Mouse (Mus musculus): ENCODE results near the gene Itm2b. TPM values are rescaled to one million over a fixed set of nuclear protein-coding genes. Genes with fewer than 3 reads are reported as not detected.

The Itm2b gene
- polyA plus RNA-seq, 1 experiment from 2014 or later: 1,174 TPM

GRCm38 (mm10) chr14:73394263-73395006 lies 9.3 kb upstream of the Itm2b start:
- Histone ChIP-seq H3K4me1 (peaks cover 2% of the 10 kb centered on the region; the same call in 1 of the 2 replicates), H3K27me3 (no peaks in the 10 kb centered on the region), H3K27ac (replicated peaks) (no peak overlapping the region), H3K36me3 (no peaks in the 10 kb centered on the region), H3K4me2 (replicated peaks) (no peak overlapping the region), H3K9ac (no peak overlapping the region), H3K9me3 (replicated peaks) (no peaks in the 10 kb centered on the region), H3K4me3 (replicated peaks) (no peak overlapping the region)
- no peak for ATAC-seq (ENCODE audit: insufficient number of reproducible peaks, low FRiP score, low TSS enrichment, low read depth)
- WGBS: 63% methylated on average over 5 of the region's 5 CpGs

- no peak for ATAC-seq (ENCODE audit: insufficient number of reproducible peaks, low FRiP score, low TSS enrichment, low read depth)
- H3K4me2 ChIP-seq (replicated peaks): no peak overlapping the region
- WGBS: 74% methylated on average over 1 of the region's 1 CpGs
Observed at GRCm38 (mm10) chr14:73391457-73391856, 6.4 kb upstream of the Itm2b start.

GRCm38 (mm10) chr14:73390196-73390595 lies 5.1 kb upstream of the Itm2b start:
- H3K27me3 ChIP-seq: no peaks in the 10 kb centered on the region
- 88% methylated on average over 2 of the region's 2 CpGs for WGBS
- no peak for ATAC-seq (ENCODE audit: insufficient number of reproducible peaks, low FRiP score, low TSS enrichment, low read depth)

More at GRCm38 (mm10) chr14:73391457-73391856, 6.4 kb upstream of the Itm2b start:
- Histone ChIP-seq H3K9ac (no peak overlapping the region), H3K36me3 (no peaks in the 10 kb centered on the region), H3K27me3 (no peaks in the 10 kb centered on the region), H3K9me3 (replicated peaks) (no peaks in the 10 kb centered on the region), H3K4me3 (replicated peaks) (no peak overlapping the region), H3K27ac (replicated peaks) (no peak overlapping the region), H3K4me1 (peaks cover 11% of the 10 kb centered on the region; the same call in 1 of the 2 replicates)

GRCm38 (mm10) chr14:73389059-73389458 lies 4.0 kb upstream of the Itm2b start:
- no peak overlapping the region for H3K4me2 ChIP-seq (replicated peaks)
- ATAC-seq (ENCODE audit: insufficient number of reproducible peaks, low FRiP score, low TSS enrichment, low read depth): no peak
- H3K9me3 ChIP-seq (replicated peaks): no peaks in the 10 kb centered on the region
- no peaks in the 10 kb centered on the region for H3K27me3 ChIP-seq
- WGBS: 50% methylated on average over 7 of the region's 7 CpGs
- no peaks in the 10 kb centered on the region for H3K36me3 ChIP-seq
- no peak overlapping the region for H3K4me3 ChIP-seq (replicated peaks)
- H3K4me1 ChIP-seq: peaks cover 17% of the 10 kb centered on the region; the same call in 1 of the 2 replicates
- H3K9ac ChIP-seq: no peak overlapping the region
- H3K27ac ChIP-seq (replicated peaks): peak overlapping the region; percentile 80

More at GRCm38 (mm10) chr14:73390196-73390595, 5.1 kb upstream of the Itm2b start:
- Histone ChIP-seq H3K36me3 (no peaks in the 10 kb centered on the region), H3K4me1 (peaks cover 17% of the 10 kb centered on the region; the same call in 1 of the 2 replicates), H3K4me2 (replicated peaks) (no peak overlapping the region), H3K9ac (no peak overlapping the region), H3K4me3 (replicated peaks) (no peak overlapping the region), H3K27ac (replicated peaks) (no peak overlapping the region), H3K9me3 (replicated peaks) (no peaks in the 10 kb centered on the region)

- Histone ChIP-seq H3K4me3 (replicated peaks) (no peak overlapping the region), H3K9me3 (replicated peaks) (no peaks in the 10 kb centered on the region), H3K9ac (no peak overlapping the region), H3K4me2 (replicated peaks) (no peak overlapping the region), H3K4me1 (peaks cover 17% of the 10 kb centered on the region), H3K36me3 (no peaks in the 10 kb centered on the region), H3K27me3 (no peaks in the 10 kb centered on the region), H3K27ac (replicated peaks) (peak overlapping the region; percentile 80)
- ATAC-seq (ENCODE audit: insufficient number of reproducible peaks, low FRiP score, low TSS enrichment, low read depth): no peak
- WGBS: 33% methylated on average over 7 of the region's 7 CpGs
Observed at GRCm38 (mm10) chr14:73388546-73388945, 3.5 kb upstream of the Itm2b start.

DNA sequence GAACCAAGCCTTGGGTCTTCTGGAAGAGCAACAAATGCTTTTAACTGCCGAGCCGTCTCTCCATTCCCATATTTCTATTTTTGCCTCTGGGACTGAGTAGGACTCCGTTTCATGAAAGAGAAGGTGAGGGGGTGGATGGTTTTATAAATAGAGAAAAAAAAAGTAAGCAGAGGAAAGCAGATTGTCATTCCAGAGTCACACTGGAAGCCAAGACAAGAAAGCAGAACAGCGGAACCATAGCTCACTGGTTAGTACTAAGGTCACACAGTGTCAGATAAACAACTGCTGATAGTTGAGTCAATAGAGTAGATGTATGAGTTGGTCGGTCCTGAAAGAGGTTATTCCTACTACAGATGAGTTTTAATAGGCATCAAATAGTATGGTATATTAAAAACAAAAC lies 1.4 kb upstream of the Itm2b start:
- 0 out of 2 replicates have a peak, but pooled peaks cover 4% of the 10 kb centered on the region for H3K36me3 ChIP-seq
- no peaks in the 10 kb centered on the region for H3K9me3 ChIP-seq (replicated peaks)
- H3K4me1 ChIP-seq: peaks cover 37% of the 10 kb centered on the region
- WGBS: 65% methylated on average over 5 of the region's 5 CpGs
- H3K4me3 ChIP-seq (replicated peaks): no peak overlapping the region
- H3K27me3 ChIP-seq: no peaks in the 10 kb centered on the region
- H3K4me2 ChIP-seq (replicated peaks): no peak overlapping the region
- ATAC-seq (ENCODE audit: insufficient number of reproducible peaks, low FRiP score, low TSS enrichment, low read depth): no peak
- no peak overlapping the region for H3K27ac ChIP-seq (replicated peaks)
- H3K9ac ChIP-seq: no peak overlapping the region

DNA sequence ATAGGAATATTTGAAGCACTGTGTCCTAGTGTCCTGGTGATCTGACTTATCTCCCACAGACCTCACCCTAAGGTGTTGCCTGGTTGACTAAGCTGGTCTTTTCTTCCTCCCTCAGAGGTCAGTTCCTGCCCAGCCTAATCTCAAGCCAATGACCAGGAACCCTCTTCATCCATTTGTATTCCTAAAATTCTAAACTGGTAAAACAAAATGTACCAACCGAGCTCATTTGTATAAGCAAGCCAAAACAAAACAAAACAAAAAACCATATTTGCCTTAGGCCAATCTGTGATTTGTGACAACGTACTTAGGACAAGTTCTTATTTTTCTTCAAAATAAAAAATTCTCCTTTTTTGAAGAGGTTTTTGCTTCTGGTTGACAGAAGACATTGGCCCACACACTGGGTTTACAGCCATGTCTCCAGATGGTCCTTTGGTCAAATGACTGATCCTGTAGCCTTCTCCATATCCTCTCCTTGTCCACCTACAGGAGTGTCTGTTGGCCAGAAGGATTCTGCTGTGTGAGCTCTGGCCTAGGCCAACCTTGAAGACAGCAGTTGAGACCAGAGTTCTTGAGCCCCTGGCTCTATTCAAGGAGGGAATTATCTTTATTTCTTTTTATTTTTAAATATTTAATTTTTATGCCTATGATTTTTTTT lies 758 bp upstream of the Itm2b start:
- Histone ChIP-seq H3K27me3 (no peaks in the 10 kb centered on the region), H3K27ac (replicated peaks) (peak overlapping the region; percentile 98), H3K4me1 (peaks cover 38% of the 10 kb centered on the region), H3K4me2 (replicated peaks) (peak overlapping the region; percentile 48), H3K36me3 (0 out of 2 replicates have a peak, but pooled peaks cover 11% of the 10 kb centered on the region), H3K4me3 (replicated peaks) (peak overlapping the region; percentile 99), H3K9ac (no peak overlapping the region), H3K9me3 (replicated peaks) (no peaks in the 10 kb centered on the region)
- no peak for ATAC-seq (ENCODE audit: insufficient number of reproducible peaks, low FRiP score, low TSS enrichment, low read depth)
- 53% methylated on average over 2 of the region's 2 CpGs for WGBS

- H3K4me2 ChIP-seq (replicated peaks): peak overlapping the region; percentile 48
- H3K27ac ChIP-seq (replicated peaks): peak overlapping the region; percentile 98
- H3K4me3 ChIP-seq (replicated peaks): peak overlapping the region; percentile 99
- H3K9me3 ChIP-seq (replicated peaks): no peaks in the 10 kb centered on the region
- H3K4me1 ChIP-seq: peaks cover 38% of the 10 kb centered on the region
- under 1% methylated on average over 13 of the region's 13 CpGs for WGBS
- no peaks in the 10 kb centered on the region for H3K27me3 ChIP-seq
- H3K36me3 ChIP-seq: 0 out of 2 replicates have a peak, but pooled peaks cover 11% of the 10 kb centered on the region
- H3K9ac ChIP-seq: peak overlapping the region; percentile 98
- no peak; the same call in 1 of the 2 replicates for ATAC-seq (ENCODE audit: insufficient number of reproducible peaks, low FRiP score, low TSS enrichment, low read depth)
Observed at GRCm38 (mm10) chr14:73384546-73384912, 560 bp downstream of the Itm2b start.

DNA sequence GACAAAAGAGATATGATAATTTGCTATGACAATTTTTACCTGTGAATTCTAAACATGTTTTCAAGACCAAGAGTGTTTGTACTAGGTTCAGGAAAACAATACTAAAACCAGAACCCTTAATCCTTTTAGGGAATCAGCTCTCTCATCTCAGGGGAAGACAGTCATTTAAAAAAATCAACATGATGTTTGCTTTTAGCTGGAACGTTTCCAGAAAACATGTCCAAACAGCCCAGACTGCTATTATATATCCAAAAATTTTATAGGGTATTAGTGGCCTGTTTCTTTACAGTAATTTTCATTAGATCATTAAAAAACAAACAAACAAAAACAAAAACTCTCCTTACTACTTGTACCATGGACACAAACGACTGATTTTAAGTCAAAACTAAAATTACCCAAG lies 1.3 kb downstream of the Itm2b start:
- H3K4me1 ChIP-seq: peaks cover 32% of the 10 kb centered on the region
- H3K4me3 ChIP-seq (replicated peaks): peak overlapping the region; percentile 99
- peak overlapping the region; percentile 48; the same call in 1 of the 2 replicates for H3K27ac ChIP-seq (replicated peaks)
- H3K9me3 ChIP-seq (replicated peaks): no peaks in the 10 kb centered on the region
- peaks cover 12% of the 10 kb centered on the region for H3K36me3 ChIP-seq
- no peak overlapping the region for H3K9ac ChIP-seq
- peak overlapping the region; percentile 48 for H3K4me2 ChIP-seq (replicated peaks)
- H3K27me3 ChIP-seq: no peaks in the 10 kb centered on the region
- WGBS: 22% methylated on average over 2 of the region's 2 CpGs
- no peak for ATAC-seq (ENCODE audit: insufficient number of reproducible peaks, low FRiP score, low TSS enrichment, low read depth)

DNA sequence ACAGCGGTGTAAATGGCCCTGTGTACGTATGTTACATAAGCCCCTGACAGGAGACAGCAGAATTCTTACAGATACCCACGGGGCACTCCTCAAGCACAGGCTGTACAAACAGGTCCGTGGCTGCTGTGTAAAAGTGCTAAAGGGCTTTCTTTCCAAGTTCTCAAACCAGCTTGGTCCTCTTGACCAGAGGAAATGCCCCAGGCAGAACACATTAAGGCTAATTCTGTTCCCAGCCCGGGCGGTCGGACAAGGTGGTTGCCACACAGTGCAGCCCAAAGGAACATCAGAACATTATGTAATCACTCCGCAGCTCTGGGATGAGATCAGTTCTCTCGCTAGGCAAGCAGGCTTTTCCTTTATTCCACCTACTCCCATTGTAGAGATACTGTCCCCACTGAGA lies 2.4 kb downstream of the Itm2b start:
- WGBS: 19% methylated on average over 9 of the region's 9 CpGs
- Histone ChIP-seq H3K4me3 (replicated peaks) (peak overlapping the region; percentile 99), H3K4me2 (replicated peaks) (peak overlapping the region; percentile 48), H3K36me3 (peaks cover 18% of the 10 kb centered on the region), H3K27ac (replicated peaks) (no peak overlapping the region), H3K27me3 (no peaks in the 10 kb centered on the region), H3K9ac (peak overlapping the region; percentile 35; the same call in 1 of the 2 replicates), H3K4me1 (peaks cover 27% of the 10 kb centered on the region), H3K9me3 (replicated peaks) (no peaks in the 10 kb centered on the region)
- no peak for ATAC-seq (ENCODE audit: insufficient number of reproducible peaks, low FRiP score, low TSS enrichment, low read depth)

GRCm38 (mm10) chr14:73381559-73381958 lies 3.5 kb downstream of the Itm2b start:
- Histone ChIP-seq H3K36me3 (peaks cover 26% of the 10 kb centered on the region), H3K4me3 (replicated peaks) (peak overlapping the region; percentile 9; the same call in 1 of the 2 replicates), H3K27ac (replicated peaks) (no peak overlapping the region), H3K9me3 (replicated peaks) (no peaks in the 10 kb centered on the region), H3K9ac (no peak overlapping the region), H3K4me2 (replicated peaks) (peak overlapping the region; percentile 48), H3K4me1 (peaks cover 27% of the 10 kb centered on the region), H3K27me3 (no peaks in the 10 kb centered on the region)
- 50% methylated on average over 4 of the region's 4 CpGs for WGBS
- ATAC-seq (ENCODE audit: insufficient number of reproducible peaks, low FRiP score, low TSS enrichment, low read depth): no peak
